Mouse (Mus musculus) mouse trophoblast stem cell (cell line): ENCODE measurements at regions not wholly inside any gene's neighbourhood (a gene's known extent, or its start where the extent isn't known, plus 50 kb on each side); places are given as distances from the start of the nearest gene placed in this dataset.

Source experiments
- in situ Hi-C, 2 experiments: fragments of 300-500 bp; cut with MseI, MboI; formaldehyde crosslinking; loops; 2 replicates in 1 of 2; 3 replicates in 1 of 2; pipeline ENCODE4 v1.15.1; 2025

DNA sequence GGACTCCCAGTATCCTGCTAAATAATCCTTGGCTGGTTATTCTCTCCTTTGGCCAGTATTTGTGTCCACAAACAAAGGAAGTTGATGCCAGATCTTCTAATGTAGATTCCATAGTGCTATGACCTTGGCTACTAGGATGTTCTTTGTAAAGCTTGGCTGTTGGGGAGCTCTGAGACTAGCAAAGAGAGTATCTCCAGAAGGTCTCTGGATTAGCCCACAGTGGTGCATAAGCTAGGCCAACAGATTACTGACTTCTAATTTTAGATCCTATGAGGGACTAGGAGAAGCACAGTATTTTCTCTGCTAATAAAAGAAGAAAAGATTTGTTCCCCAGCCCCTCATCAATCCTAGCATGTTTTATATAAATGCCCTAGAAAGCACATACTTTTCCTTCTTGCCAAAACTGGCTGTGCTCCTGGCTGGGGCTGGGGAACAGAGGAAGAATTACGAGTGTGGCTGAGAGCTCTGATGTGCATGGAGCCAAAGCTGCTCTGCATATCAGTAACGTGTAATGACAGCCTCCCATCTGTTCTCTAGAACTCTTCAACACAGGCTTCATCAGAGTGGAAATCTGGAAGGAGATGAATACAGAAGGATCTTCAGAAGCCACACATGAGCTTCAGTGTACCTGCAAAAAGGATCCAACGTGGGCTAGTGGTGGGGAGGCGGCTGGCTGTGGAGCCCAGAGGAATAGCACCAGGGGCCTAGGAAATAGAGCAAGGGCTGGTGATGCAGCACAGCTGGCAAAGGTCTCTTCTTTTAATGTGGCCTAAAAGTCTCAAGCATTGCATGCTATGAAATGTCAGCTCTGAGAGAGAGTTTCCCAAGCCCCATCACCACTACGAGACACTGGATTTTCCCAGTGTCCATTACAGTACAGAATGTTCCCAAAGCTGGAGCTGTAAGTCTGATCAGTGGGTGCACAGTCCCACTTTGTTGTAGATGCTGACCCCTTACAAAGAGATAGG lies 283.0 kb upstream of the Plxna2 start:
- in situ Hi-C loops: no loop called here

DNA sequence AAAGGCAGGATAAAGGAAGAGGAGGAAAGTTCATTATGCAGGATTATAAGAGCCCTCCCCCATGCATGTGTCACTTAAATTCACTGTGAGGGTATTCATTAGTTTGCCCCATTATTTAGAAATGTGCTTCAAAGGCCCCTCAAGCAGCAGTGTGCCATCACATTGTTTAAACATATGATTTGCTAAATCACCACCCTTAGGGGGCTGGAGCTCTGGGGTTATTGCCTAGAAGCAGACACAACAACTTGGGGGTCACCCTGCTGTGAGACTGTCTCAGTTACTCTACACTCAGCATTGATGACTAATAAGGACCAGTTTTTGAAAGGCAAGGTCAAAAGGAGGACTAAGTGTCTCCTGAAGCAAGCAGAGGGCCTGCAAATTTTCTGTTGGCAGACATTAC lies 285.4 kb upstream of the Plxna2 start:
- in situ Hi-C loops: no loop called here

DNA sequence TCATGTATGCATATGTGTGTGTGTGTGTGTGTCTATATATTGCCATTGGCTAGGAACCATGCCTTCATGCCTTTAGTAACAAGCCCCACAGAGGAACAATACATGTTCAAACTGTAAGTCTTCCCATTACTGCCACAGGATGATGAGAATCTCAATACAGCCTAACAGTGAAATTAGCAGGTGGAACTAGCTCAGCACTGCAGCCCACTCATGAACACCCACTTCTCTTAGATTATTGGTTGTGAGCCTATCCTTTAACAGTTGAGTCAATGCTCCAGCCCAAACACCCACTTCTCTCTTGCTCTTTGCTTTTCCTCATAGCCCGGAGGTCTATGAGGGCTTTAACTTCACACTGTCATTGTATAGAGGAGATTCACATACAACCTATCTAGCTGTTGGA lies 287.5 kb upstream of the Plxna2 start:
- in situ Hi-C loops: no loop called here

DNA sequence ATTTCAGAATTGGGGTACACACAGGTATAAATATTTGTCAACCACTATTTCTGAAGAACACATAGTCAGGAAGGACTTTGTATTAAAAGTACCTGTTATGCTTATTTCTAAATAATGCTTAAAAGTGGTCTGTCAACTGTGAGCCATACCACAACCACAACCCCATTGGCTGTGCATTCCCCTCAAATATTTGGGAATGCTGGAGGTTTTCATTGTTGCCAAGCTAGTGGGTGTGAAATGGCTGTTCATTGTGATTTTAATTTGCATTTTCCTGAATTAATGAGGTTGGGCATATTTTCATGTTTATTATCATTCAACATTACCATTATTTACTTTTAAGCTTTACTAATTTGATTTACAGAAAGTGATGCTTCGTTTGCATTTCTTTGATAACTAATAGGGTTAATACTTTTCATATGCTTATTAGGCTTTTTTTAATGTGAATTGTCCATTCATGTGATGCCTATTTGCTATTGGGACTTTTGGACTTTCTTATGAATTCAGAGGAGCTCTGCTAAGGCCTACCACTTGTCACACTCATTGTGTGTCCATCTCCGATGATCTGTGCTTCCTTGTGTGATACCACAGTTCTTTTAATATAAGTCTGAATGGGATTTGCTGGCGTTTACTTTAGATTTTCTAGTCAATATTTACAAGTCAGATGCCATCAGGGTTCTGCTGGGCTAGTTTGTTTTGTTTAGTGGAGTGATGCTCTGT lies 297.5 kb upstream of the Plxna2 start:
- in situ Hi-C loops: no loop called here

DNA sequence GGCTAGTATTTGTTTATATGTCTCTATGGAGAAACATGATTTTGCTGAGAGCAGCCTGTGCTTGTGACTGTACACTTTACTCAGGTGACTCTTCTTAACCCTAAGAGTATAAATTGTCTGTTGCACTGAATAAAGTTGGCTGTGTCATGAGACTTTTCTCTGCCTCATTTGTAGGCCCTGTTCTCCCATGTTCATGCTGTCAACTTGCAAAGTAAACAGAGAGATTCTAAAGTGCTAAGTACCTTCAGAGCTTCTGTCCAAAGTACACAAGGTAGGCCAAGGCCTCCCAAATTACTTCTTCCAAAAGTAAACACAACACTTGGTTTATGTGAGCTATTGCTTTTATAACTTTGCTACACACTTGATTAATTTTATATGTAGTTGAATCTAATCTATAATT lies 299.7 kb upstream of the Plxna2 start:
- in situ Hi-C loops: no loop called here

DNA sequence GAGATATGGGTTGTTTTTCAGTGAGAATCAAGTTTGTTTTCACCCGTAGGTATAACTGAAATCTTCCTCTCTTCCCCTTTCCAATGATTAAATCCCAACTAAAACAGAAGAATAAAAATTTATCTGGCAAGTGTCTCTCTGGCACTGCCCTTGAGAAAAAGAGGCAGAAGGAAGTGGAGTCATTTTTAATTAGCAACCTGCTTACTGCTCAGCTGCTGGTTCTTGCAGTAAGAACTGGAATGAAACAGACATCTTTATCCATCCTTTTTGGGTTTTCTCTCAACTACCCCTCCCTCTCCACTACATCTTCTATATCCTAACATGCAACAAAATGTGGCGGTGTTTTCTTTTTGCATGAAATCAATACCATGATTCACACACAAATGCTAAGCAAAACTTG lies 302.4 kb upstream of the Plxna2 start:
- in situ Hi-C loops: no loop called here

DNA sequence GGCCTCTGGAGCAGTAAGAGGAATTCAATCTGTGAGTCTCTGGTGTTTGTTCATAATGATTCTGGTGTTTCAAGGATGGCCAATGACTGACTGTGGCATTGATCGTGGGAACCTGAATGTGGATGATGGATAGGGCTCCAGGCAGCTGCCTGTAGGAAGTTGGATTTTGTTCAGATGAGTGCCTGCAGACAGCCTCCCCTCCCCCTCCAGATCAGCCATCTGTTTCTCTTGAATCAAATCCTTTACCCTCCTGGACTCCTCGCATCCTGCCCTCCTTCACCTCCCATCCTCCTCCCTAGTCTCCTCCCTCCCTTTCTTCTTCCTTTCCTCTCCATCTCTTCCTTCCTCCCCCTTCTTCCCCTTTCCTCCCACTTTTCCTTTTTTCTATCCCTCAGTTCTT lies 307.6 kb upstream of the Plxna2 start:
- in situ Hi-C loops: no loop called here

DNA sequence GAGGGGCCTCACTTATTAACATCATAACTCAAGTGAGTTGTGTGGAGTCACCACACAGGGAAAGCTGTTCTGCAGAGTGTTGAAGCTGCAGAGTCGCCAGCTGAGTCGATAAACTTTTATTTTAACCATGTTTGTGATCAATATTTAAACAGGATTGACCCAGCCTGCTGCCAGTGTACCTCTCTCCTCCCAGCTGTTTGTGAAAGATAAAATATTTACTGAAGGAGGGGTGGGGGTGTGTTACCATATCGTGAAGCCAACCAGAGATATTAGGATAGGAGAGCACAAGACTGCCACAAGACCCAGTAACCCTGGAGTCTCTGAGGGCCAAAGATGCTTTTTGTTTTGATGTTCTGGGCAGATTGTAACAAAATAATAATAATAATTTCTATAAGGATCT lies 309.4 kb upstream of the Plxna2 start:
- in situ Hi-C loops: no loop called here

DNA sequence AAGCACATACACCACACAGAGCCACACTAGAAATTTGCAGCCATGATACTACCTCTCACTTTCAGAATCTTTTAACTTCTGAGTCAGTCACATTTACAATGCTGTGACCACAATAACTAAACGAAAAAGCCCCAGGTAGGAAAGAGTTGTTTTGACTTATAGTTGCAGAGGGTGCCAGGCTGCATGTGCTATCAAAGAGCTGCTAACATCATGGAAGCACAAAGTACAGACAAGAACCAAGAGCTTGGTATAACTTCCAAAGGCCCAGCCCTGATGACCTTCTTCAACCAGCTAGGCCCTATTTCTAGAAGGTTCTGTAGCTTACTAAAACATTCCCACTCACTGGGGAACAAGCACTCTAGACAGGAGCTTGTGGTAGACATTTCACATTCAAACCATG lies 314.1 kb upstream of the Plxna2 start:
- in situ Hi-C loops: no loop called here

DNA sequence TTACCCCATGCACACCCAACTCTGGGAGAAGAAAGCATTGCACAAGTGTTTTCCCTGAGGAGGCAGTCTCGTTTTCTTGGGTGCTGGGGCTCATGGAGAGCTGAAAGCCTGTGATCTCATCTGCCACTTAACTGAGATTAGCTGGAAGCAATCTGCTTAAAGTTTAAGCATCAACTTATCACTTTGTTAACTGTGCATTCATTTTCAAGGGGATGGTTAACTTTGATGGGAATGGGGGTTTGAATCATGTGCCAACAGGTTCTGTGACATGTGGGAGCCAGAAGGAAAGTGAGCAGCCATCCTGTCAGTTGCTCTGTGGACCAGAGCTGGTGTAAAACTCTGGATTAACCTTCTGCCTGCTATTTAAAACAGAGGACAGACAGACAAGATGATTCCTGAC lies 315.2 kb upstream of the Plxna2 start:
- in situ Hi-C loops: no loop called here

DNA sequence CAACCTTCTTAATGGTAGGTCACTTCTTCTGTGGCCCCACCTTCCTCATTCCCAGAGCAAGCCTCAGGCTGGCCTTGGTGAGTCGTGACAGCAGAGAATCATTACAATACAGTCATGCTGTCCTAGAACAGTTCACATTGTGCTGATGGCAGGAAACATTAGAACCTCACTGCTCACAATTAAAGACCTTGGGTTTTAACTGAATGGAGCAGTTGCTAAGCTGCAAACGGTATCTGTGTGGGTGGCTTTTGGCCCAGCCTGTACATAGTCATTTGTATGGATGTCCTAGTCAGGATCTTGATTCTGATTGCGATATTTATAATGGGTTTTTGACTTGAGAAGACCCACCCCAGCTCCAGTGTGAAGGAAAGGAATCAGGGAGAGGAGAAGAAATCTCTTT lies 336.1 kb upstream of the Plxna2 start:
- in situ Hi-C loops: no loop called here

DNA sequence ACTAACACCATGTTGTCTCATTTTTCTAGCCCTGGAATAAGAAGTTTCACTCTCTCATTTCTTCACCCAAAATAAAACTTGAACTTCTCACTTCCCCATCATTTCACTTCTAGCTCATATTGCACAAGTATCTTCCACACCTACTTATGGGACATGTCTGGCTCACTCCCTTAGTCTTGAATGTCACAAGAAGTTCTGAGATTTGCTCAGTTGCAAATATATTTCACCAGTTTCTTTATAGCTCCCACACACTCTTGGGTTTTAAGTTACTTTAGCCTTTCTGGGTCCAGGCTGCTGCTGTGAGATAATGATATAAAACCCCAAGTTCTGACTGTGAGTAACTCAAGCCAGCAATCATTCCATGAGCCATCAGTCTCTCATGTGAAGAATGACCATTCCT lies 350.0 kb upstream of the Plxna2 start:
- in situ Hi-C loops: no loop called here

DNA sequence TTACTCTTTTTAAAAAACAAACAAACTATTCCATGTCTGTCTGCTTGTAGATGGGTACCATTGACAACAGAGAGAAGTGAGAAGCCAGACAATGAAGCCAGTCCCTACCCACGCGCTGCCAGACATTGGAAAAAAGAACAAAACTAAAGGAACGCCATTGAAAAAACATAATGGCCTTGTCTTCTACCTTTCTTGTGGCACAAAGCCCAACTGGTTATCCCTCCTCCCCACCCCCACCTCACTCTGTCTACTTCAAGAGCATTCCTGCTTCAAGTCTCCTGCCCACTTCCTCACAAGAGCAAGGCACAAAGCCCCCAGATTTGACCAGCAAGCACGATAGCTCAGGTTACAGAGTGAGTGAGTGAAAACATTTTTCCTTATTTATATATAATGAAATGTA lies 355.6 kb upstream of the Plxna2 start:
- in situ Hi-C loops: no loop called here

DNA sequence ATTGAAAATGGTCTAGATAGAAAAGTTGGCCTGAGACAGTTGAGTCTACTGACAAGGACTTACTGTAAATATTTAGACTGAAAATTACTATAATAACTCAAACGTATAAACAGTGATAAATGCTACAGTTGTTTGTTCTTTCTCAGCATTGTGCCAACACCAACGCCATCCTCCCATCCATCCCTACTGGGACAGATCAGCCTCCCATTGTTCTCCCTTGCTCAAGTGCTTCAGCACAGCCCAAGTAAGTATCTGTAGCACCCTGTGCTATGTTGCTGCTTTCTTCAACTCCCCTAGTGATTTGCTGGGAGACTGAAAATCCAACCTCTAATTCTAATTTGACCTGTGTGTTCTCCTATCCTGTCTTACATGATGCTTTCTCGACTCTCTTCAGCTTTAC lies 358.1 kb upstream of the Plxna2 start:
- in situ Hi-C loops: no loop called here

DNA sequence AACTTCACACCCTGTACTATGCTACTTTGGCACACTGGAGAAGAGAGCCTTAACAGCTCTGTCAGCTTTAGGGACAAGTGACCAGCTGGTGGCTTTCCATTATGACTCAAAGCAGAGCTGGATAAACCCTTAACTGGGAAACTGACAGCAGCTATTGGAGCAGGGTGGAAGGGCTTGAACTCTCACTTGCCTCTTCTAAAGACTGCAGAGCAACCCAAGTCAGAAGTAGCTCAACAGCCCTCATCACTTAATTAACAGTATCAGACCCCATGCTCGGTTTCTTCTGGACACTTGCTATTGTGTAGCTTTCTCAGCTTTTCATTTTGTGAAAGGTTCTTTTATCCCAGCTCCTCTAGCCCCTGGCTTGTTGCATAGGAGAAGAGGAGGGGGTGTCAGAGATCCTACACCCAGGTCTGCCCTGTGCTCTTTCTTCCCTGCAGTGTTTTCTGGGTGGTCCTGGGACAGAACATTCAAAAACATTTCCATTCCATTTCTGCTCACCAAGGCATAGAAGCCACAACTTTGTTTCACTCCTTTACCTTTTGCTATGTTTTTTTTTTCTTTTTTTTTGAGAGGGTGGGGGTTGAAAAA lies 373.1 kb upstream of the Plxna2 start:
- in situ Hi-C loops: no loop called here

DNA sequence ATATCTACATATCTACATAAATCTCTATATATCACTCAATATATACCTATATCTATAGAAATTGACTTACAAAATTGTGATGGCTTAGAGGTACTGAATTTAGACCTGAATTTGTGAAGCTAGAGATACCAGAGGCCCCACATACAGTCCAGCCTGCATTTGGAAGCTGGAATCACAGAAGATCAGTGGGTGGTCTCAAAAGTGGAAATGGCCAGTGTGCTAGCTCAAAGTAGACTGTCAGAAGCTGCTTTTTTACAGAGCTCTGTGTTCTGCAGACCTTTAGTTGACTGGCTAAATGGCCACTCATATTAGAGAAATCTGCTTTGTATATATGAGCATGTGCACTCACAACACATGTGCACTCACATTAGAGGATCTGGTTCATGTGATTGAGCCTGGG lies 376.9 kb upstream of the Plxna2 start:
- in situ Hi-C loops: no loop called here

DNA sequence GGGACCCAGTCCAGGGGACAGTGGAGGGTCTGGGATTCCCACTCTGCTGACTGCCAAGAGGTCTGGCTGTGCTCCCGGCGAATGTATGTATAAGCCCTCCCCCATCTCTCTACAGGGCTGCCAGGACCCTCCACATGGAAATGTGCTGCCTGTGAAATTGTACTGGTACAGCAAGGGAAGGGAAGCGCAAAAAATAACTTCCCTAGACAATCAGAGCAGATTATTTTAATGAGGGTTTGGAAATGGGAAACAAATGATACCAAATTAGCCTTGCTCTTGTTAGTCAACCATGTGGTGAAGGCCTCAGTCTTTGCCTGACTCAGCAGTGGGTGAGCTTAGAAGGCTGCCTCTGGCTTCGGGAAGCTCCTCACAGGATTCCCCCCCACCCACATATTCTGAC lies 386.8 kb upstream of the Plxna2 start:
- in situ Hi-C loops: no loop called here

DNA sequence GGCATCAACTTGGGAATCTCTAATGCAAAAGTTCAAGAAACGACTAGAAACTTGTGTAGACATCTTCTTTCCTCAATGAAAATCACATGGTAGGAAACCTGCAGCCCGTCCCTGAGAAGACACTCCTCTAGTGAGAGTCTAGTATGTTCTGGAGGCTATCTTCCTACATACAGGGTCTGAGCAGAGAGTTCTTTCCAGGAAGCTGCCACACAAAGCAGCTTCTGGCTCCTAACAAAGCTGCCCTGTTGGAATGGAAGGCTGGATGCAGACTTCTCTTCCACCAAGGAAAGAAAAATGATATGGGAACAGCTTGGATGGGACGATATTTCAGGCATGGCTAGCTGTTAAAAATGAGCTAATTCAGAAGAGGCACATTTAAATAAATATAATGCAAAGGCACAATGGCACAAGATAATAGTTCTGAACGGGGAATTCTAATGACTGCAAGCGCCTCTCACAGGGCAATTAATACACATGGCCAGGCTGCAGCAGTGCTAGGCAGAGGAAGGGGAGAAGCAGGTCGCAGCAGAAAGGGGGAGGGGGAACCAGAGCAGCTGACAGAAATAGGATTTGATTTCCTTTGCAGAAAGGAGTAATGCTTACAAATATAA lies 391.4 kb upstream of the Plxna2 start:
- in situ Hi-C loops: no loop called here

DNA sequence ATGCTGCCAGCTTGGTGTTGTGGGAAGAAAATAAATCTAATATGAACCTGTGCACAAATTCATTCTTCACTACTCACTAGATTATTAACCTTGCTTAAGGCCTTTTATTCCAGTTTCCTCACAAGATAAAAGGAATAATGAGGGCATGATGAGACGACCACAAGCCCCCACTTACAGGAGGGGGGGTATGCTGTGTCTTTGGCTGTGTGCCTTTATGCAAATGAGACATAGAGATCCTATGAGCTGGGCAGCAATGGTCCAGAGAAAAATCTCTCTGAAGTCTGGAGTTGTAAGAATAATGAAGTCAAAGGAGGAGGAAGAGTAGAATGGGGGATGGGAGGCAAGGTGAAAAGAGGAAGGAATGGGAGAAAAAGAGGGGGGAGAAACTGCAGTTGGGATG lies 392.2 kb upstream of the Plxna2 start:
- in situ Hi-C loops: no loop called here

DNA sequence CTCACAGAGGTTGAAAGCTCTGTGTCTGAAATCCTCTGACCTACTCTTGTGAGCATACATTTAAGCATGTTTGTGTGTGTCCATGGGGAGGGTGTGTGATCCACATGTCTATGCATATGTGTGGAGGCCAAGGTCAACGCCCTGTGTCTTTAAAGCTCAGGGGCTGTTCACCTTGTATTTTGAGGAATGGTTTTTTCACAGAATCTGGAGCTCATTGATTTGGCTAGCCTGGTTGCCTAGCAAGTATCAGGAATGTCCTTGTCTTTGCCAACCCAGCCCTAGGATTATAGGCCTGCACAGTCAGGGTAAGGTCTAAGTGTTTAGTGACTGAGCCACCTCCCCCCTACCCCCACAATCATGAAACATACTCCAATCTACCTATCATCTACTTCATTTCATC lies 394.0 kb upstream of the Plxna2 start:
- in situ Hi-C loops: no loop called here

DNA sequence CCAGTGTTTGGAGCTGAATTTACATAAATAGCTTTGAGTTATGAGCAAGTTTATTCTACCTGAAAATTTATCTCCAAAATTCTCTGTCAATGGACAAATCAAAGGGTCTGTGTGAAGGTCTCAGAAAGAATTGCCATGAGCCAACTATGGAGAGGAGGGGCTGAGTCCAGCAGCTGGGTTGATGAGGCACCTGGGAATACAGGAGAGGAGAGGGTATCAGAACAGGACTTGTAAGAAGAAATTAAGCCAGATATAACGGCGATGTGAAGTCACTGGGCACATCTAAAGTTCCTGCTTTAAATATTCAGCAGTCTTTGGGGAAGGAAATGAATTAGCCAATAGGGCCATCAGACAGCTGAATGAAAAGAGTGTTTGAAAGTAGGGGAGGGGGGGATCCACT lies 394.4 kb upstream of the Plxna2 start:
- in situ Hi-C loops: no loop called here

DNA sequence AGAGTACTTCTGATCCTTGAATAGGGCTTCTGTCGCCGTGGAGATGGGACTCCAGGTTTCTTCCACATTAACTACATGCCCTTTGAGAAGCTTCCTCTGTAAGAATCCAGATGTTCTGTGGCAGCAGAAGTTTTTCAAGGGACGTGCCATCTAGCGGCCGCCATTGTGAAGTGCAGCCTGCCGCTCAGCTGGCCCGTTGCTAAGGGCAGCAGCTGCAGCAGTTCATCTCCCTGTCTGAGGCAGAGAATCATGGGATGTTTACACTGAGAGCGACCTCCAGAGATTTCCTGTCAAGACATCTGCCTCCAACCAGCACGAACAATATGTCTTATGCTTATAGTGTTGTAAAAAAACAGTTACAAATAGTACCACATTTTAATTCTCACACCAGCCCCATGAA lies 395.0 kb upstream of the Plxna2 start:
- in situ Hi-C loops: no loop called here
